Mouse (Mus musculus) olfactory bulb, adult 2 months (tissue): Measurements from ENCODE around the gene Xxylt1.

ENCODE experiments used
- CTCF ChIP-seq: fragments of 200-500 bp; IDR thresholded peaks from 2 replicates; pipeline ENCODE4 v1.5.1; 2012; ENCODE audit warnings: low read depth, mild to moderate bottlenecking, low read length, moderate library complexity; ENCODE audit not compliant: insufficient read depth
- POLR2A ChIP-seq: fragments of 200-500 bp; IDR thresholded peaks from 2 replicates; pipeline ENCODE4 v1.6.1; 2012; ENCODE audit warnings: mild to moderate bottlenecking, low read depth, low read length, moderate library complexity; ENCODE audit not compliant: insufficient read depth

DNA sequence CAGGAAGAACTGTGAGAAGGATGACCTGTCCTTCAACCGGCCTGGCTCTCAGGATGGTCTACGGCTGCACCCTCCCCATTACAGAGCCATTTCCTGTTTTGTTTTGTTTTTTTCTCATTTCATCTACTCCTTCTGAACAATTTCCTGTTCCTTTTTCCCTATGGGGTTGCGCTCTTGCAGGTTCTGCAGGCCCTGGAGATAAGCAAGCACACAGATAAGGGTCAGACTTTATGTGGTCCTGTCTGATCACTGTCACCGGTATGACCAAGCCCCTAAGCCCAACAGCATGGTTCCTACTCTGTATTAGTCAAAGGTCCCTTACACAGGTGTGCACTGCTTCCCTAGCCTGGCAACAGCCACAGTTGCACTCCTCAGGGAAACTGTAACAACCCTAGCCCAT lies 56.2 kb downstream of the Xxylt1 start:
- TF ChIP-seq CTCF (no peak), POLR2A (no peak)
